Mouse (Mus musculus) G1E (cell line): ENCODE results near the gene Map3k5. TPM values are rescaled to one million over a fixed set of nuclear protein-coding genes. Genes with fewer than 3 reads are reported as not detected.

Source experiments
- ATAC-seq: 2 replicates; pipeline ENCODE4 v1.8.0; 2016; ENCODE audit warnings: mild to moderate bottlenecking; ENCODE audit not compliant: insufficient number of reproducible peaks, poor library complexity, low FRiP score, severe bottlenecking; ENCODE audit errors: extremely low read depth
- DNase-seq: peaks from one replicate; pipeline ENCODE4 v3.0.0; 2012; ENCODE audit warnings: low spot score
- H3K27me3 ChIP-seq: 2 replicates; pipeline ENCODE4 v1.6.1; 2012; ENCODE audit warnings: mild to moderate bottlenecking, low read length, inconsistent platforms; ENCODE audit not compliant: insufficient read depth
- H3K36me3 ChIP-seq: replicated peaks from 2 replicates; pipeline ENCODE3; 2012; ENCODE audit warnings: mild to moderate bottlenecking, inconsistent platforms
- H3K4me1 ChIP-seq: 2 replicates; pipeline ENCODE4 v1.6.1; 2012; ENCODE audit warnings: low read depth, low read length, inconsistent platforms, mixed read lengths; ENCODE audit not compliant: insufficient read depth
- H3K4me3 ChIP-seq: 2 replicates; pipeline ENCODE4 v1.5.1; 2012; ENCODE audit warnings: low read depth, mild to moderate bottlenecking, inconsistent platforms, low read length, moderate library complexity, mixed read lengths
- H3K9me3 ChIP-seq: replicated peaks from 2 replicates; pipeline ENCODE4 v1.6.1; 2012; ENCODE audit warnings: inconsistent platforms
- CTCF ChIP-seq: IDR thresholded peaks from 2 replicates; pipeline ENCODE4 v1.5.1; 2012; ENCODE audit warnings: low read depth, low read length, inconsistent platforms, mixed read lengths
- GATA1 ChIP-seq: IDR thresholded peaks from 2 replicates; pipeline ENCODE4 v1.6.1; 2012; ENCODE audit warnings: borderline replicate concordance, low read length, inconsistent platforms, mixed read lengths
- GATA2 ChIP-seq: IDR thresholded peaks from 2 replicates; pipeline ENCODE4 v1.6.1; 2012; ENCODE audit warnings: low read depth, low read length, inconsistent platforms, borderline replicate concordance
- POLR2AphosphoS5 ChIP-seq: IDR thresholded peaks from 2 replicates; pipeline ENCODE4 v1.6.1; 2012; ENCODE audit warnings: low read depth, low read length, inconsistent platforms; ENCODE audit not compliant: insufficient replicate concordance
- TAL1 ChIP-seq: conservative IDR thresholded peaks from 2 replicates; pipeline ENCODE4 v1.6.1; 2012; ENCODE audit warnings: low read depth, low read length, inconsistent platforms, mixed read lengths
- polyA plus RNA-seq: library from polyadenylated mRNA; stranded (reverse); fragments of >175 nt; gene quantifications from 2 replicates; pipeline ENCODE4 v1.2.3, GENCODE M21; 2012
- total RNA-seq, 2 experiments: library from RNA; stranded (forward) in 1 of 2; stranded (reverse) in 1 of 2; fragments of 200-1000 nt in 1 of 2; fragments of >200 nt in 1 of 2; fragmentation: Nextera tagmentation in 1 of 2; gene quantifications; 2 replicates each; pipeline ENCODE4 v1.2.3; 2014 to 2017

Map3k5 gene
- total and polyA plus RNA-seq, 3 experiments = 0.18 to 1.4 (median 1.3) TPM

DNA sequence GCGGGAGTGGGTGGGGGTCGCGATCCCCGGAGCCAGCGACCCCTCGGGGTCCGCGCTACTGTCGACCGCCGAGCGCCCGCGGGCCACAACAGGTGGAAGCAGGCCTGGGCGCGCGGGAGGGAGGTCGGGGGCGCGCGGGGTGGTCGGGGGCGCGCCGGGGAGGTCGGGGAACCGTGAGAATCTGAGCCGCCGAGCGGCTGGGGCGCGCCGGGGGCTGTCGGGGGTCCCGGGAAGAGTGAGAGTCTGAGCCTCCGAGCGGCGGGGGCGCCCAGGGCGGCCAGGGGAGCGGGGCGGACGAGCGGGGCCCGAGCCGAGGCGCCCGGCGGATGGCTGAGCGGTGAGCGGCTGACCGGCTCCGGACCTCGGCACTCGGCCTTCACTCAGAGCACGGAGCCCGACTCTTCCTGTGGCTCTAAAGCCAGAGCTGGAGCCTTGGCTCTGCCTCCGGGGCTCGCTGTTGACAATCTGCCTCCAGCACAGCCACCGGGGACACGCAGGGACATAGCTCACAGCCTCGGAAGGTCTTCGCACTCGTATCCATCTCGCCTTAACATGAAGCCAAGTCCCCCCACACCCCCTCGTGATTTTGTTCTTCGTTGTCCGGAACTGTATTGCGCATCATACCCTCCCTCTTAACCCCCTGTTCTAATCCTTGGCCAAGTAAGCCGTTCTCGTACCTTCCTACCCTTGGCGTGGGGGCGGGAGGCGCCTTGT lies 215.0 kb downstream of the Map3k5 start:
- Histone ChIP-seq H3K4me1 (peaks cover 15% of the 10 kb centered on the region), H3K9me3 (peaks cover 12% of the 10 kb centered on the region), H3K27me3 (peaks cover 8% of the 10 kb centered on the region; the same call in 1 of the 2 replicates), H3K36me3 (no peaks in the 10 kb centered on the region), H3K4me3 (peak overlapping the region; percentile 73)
- DNase-seq (no peak), ATAC-seq (no peak)
- TF ChIP-seq GATA2 (no peak), POLR2AphosphoS5 (no peak), CTCF (no peak), GATA1 (no peak), TAL1 (no peak)

DNA sequence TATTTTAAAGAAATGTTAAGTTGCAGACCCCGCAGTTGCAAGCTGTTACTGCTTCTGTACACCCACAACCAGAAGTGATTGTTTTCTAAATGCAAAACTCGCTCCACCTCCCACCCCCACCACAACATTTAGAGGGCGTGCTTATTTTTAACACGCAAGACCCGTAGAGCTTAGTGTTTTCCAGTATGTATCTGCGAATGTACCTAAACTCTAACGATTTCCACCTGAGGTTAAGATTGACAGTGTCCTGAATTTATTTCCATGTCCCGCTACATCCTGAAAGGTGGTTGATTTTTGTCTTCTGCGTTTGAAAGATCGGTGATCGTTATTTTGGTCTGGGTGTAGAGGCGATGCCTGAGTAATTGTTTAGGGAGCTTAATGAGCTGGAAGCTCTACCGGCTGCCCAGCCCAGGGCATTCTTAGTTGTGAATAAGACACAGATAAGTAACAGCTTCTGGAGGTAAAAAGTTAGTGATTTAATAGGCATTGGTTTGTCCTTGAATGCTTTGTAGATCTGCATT lies 215.6 kb downstream of the Map3k5 start:
- Histone ChIP-seq H3K4me3 (peak overlapping the region; percentile 73), H3K36me3 (no peaks in the 10 kb centered on the region), H3K27me3 (peaks cover 8% of the 10 kb centered on the region; the same call in 1 of the 2 replicates), H3K4me1 (peaks cover 15% of the 10 kb centered on the region), H3K9me3 (peaks cover 12% of the 10 kb centered on the region)
- DNase-seq (no peak), ATAC-seq (no peak)
- TF ChIP-seq GATA2 (no peak), POLR2AphosphoS5 (no peak), CTCF (no peak), TAL1 (no peak), GATA1 (no peak)

DNA sequence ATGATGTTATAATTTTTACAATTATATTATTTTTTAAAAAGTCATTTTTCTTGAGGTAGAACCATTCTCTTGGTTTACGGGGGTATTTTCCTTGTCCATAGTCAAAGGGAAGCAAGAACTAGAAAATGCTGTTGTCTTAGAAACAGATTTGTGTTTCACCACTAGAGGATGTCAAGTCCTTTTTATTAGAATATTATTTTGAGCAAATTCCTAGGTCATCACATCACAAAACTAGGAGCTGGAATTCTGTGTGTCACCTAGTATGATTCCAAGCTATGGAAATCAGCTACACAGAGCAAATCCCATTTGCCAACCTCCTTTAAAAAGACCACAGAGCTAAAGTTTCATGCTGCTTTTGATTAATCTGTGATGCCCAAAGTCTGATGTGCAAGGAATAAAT lies 217.9 kb downstream of the Map3k5 start:
- Histone ChIP-seq H3K27me3 (peaks cover 8% of the 10 kb centered on the region; the same call in 1 of the 2 replicates), H3K9me3 (peaks cover 12% of the 10 kb centered on the region), H3K4me3 (no peak overlapping the region), H3K36me3 (no peaks in the 10 kb centered on the region), H3K4me1 (peaks cover 18% of the 10 kb centered on the region)
- DNase-seq (no peak), ATAC-seq (no peak)
- no peak for TF ChIP-seq CTCF
- no peak for TF ChIP-seq GATA1
- no peak for TF ChIP-seq POLR2AphosphoS5

- TF ChIP-seq GATA2 (no peak), POLR2AphosphoS5 (no peak), GATA1 (no peak), TAL1 (no peak), CTCF (no peak)
- no peaks in the 10 kb centered on the region for H3K36me3 ChIP-seq
- H3K9me3 ChIP-seq = peaks cover 10% of the 10 kb centered on the region
- DNase-seq (no peak), ATAC-seq (no peak)
- H3K27me3 ChIP-seq = peaks cover 4% of the 10 kb centered on the region; the same call in 1 of the 2 replicates
- peaks cover 11% of the 10 kb centered on the region for H3K4me1 ChIP-seq
- no peak overlapping the region for H3K4me3 ChIP-seq
Measured at GRCm38 (mm10) chr10:20153507-20153906, 219.2 kb downstream of the Map3k5 start.

DNA sequence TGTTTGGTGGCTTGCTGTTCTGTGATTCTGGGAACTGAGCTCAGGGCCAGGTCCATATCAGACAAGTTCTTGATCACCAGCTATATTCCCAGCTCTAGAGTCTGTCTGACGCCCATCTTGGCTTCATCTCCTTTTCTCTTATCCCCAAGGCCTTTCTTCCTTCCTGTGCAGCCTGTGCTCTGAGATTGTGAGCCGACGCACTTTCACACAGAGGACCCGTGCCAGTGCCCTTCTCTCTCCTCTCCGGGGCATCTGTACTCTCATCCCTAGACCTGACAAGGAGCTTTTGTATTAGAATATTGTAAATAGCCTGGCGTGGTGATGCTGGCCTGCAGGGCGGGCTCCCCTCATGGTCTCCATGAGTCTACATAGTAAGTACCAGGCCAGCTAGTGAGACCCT lies 221.1 kb downstream of the Map3k5 start:
- no peak for TF ChIP-seq GATA2
- no peak for TF ChIP-seq POLR2AphosphoS5
- no peak for TF ChIP-seq CTCF
- H3K27me3 ChIP-seq = peaks cover 5% of the 10 kb centered on the region; the same call in 1 of the 2 replicates
- H3K9me3 ChIP-seq = no peaks in the 10 kb centered on the region
- ATAC-seq (no peak), DNase-seq (no peak)
- H3K4me1 ChIP-seq = peaks cover 3% of the 10 kb centered on the region; the same call in 1 of the 2 replicates
- no peak overlapping the region for H3K4me3 ChIP-seq
- H3K36me3 ChIP-seq = no peaks in the 10 kb centered on the region

DNA sequence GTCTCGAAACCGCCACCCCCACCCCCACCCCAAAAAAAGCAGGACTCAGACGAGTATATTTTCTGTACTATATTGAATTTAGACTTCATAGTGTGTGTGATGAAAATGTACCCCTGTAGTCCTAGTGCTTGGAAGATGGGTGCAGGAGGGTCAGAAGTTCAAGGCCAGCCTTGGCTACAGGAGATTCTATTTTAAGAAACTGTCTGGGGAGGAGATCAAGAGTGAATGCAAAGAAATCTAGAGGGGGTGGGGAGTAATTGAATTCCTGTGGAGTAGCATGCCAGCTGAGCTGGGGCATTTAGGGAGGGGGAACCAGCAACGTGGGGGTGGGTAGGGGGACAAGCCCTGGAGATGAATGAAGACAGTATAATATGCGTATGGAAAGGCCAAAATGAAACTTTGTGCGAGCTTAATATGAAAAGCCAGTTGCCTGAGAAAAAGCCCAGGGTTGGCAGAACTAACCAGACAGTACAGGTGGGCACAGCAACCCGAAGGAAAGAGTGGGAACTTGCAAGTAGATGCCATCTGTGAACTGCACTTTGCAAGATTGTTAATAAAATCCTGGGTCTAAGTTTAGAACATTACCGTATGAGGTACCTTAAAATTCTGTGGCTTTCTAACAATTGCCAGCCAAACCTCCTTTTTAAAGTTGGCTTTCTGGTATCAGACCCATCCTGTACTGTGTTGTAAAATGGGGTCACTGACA lies 222.9 kb downstream of the Map3k5 start:
- Histone ChIP-seq H3K27me3 (peaks cover 5% of the 10 kb centered on the region; the same call in 1 of the 2 replicates), H3K4me1 (peaks cover 17% of the 10 kb centered on the region), H3K4me3 (no peak overlapping the region), H3K36me3 (no peaks in the 10 kb centered on the region), H3K9me3 (no peaks in the 10 kb centered on the region)
- DNase-seq (no peak), ATAC-seq (no peak)
- no peak for TF ChIP-seq CTCF
- no peak for TF ChIP-seq POLR2AphosphoS5
- no peak for TF ChIP-seq GATA1
- TF ChIP-seq TAL1 = no peak
- no peak for TF ChIP-seq GATA2
